Mouse (Mus musculus) heart, adult 2 months (tissue): ENCODE results near the gene Sh3tc1. TPM values are rescaled to one million over a fixed set of nuclear protein-coding genes. Genes with fewer than 3 reads are reported as not detected.

Experiments used
- DNase-seq, 2 experiments: peaks; one replicate each; pipeline ENCODE4 v3.0.0; 2021
- H3K27ac ChIP-seq: fragments of 200-600 bp; 2 replicates; pipeline ENCODE4 v1.8.1; 2022
- H3K27me3 ChIP-seq: fragments of 200-500 bp; 2 replicates; pipeline ENCODE4 v1.6.1; 2012; ENCODE audit warnings: mild to moderate bottlenecking, low read length, inconsistent platforms, mixed read lengths; ENCODE audit not compliant: control insufficient read depth, insufficient read depth
- H3K36me3 ChIP-seq: fragments of 200-500 bp; 2 replicates; pipeline ENCODE4 v1.6.1; 2012; ENCODE audit warnings: low read length, inconsistent platforms; ENCODE audit not compliant: control insufficient read depth, insufficient read depth
- H3K4me1 ChIP-seq: fragments of 200-500 bp; 2 replicates; pipeline ENCODE4 v1.6.1; 2011; ENCODE audit warnings: low read length; ENCODE audit not compliant: control insufficient read depth, insufficient read depth
- H3K4me3 ChIP-seq: fragments of 200-600 bp; 2 replicates; pipeline ENCODE4 v1.8.1; 2022
- H3K79me2 ChIP-seq: fragments of 200-500 bp; replicated peaks from 2 replicates; pipeline ENCODE4 v1.6.1; 2012; ENCODE audit warnings: mild to moderate bottlenecking, inconsistent platforms, low read length, moderate library complexity, mixed read lengths; ENCODE audit not compliant: control insufficient read depth, insufficient read depth
- H3K9ac ChIP-seq: fragments of 200-500 bp; 2 replicates; pipeline ENCODE4 v1.6.1; 2012; ENCODE audit warnings: low read depth, mild to moderate bottlenecking, control low read depth, inconsistent platforms, low read length, mixed read lengths
- CTCF ChIP-seq: fragments of 200-600 bp; IDR thresholded peaks from 2 replicates; pipeline ENCODE4 v1.8.1; 2022; ENCODE audit warnings: antibody characterized with exemption, mild to moderate bottlenecking, moderate library complexity
- EP300 ChIP-seq: fragments of 200-500 bp; IDR thresholded peaks from 2 replicates; pipeline ENCODE4 v1.6.1; 2011; ENCODE audit warnings: low read depth, low read length, control low read depth; ENCODE audit not compliant: insufficient read depth
- POLR2A ChIP-seq: fragments of 200-500 bp; IDR thresholded peaks from 2 replicates; pipeline ENCODE4 v1.6.1; 2011; ENCODE audit warnings: mild to moderate bottlenecking, low read depth, low read length, control low read depth; ENCODE audit not compliant: insufficient read depth
- WGBS: fragments of 180-500 bp; shearing (Covaris S2); methylation state at CpG from one replicate; pipeline ENCODE4 v1.1.7; 2018; 5-methylcytosine and 5-hydroxymethylcytosine counted together
- intact Hi-C: fragments of 180-260 bp; cut with DNase I; formaldehyde crosslinking; loops from one replicate; pipeline ENCODE4 v1.15.1; 2025
- polyA plus RNA-seq: library from polyadenylated mRNA; depleted of rRNA; stranded (reverse); fragments of >200 nt; gene quantifications from 2 replicates; pipeline ENCODE4 v1.2.3, GENCODE M21; 2012
- total RNA-seq, 2 experiments: library from RNA; stranded (reverse); gene quantifications; 2 replicates each; pipeline ENCODE4 v1.2.3; 2021

Sh3tc1 gene
- total and polyA plus RNA-seq, 3 experiments: 5.7 to 7.2 (median 6.3) TPM

DNA sequence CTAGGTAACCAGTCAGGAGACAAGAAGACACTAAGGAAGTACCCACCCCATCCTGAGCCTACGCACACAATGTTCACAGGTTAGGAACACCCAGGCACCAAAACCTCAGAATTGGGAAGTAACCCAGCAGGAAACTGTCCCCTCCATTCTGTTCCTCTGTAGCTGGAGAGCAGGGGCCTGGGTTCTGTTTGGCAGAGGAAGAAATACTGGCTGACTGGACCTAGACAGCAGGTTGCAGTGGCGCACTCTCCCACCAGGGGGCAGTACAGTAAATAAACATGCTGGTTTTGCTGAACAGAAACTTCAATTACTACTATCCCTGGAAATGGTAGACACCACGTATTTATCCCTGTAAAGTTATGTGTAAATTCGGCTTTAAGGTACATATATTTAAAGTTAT, 7.1 kb upstream of the Sh3tc1 start:
- Histone ChIP-seq H3K36me3 (no peaks in the 10 kb centered on the region), H3K27ac (peak overlapping the region; percentile 37), H3K27me3 (no peaks in the 10 kb centered on the region), H3K79me2 (no peaks in the 10 kb centered on the region), H3K4me3 (no peak overlapping the region), H3K4me1 (peaks cover 20% of the 10 kb centered on the region), H3K9ac (no peak overlapping the region)
- DNase-seq: peak; percentile 72 to 87
- intact Hi-C loops: loop anchor here (1.0 to 2.0 kb wide), 2 partner anchors 18 to 111 kb away; no protein-coding TSS in a partner anchor
- 16% methylated on average over 4 of the region's 4 CpGs for WGBS
- TF ChIP-seq CTCF: no peak; the same call in none of the 2 replicates
- TF ChIP-seq EP300: 0 out of 2 replicates have a peak, but pooled peaks have one; percentile 62

DNA sequence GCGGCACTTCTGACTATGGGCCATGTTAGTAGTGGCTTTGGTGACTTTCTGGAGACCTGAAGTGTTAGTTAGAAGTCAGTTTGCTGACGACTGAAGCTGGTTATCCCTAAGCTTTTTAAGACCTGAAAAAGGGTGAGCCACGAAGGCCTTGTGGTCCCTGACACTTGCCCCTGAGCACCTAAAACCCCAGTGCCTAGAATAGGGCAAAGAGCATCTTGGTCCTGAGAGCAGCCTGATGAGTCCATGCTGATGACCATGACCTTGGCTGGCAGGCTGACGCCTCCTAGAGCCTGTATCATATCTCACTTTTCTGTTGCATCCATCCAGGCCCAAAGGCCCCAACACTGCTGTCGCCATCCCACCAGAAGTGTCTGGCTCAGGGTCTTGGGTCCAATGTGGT, 5.6 kb upstream of the Sh3tc1 start:
- Histone ChIP-seq H3K4me1 (peaks cover 27% of the 10 kb centered on the region), H3K4me3 (no peak overlapping the region), H3K79me2 (no peaks in the 10 kb centered on the region), H3K27me3 (no peaks in the 10 kb centered on the region), H3K27ac (no peak overlapping the region), H3K9ac (no peak overlapping the region), H3K36me3 (no peaks in the 10 kb centered on the region)
- TF ChIP-seq CTCF: no peak
- TF ChIP-seq EP300: no peak
- TF ChIP-seq POLR2A: no peak
- DNase-seq: no peak
- 92% methylated on average over 5 of the region's 5 CpGs for WGBS
- intact Hi-C loops: no loop called here

DNA sequence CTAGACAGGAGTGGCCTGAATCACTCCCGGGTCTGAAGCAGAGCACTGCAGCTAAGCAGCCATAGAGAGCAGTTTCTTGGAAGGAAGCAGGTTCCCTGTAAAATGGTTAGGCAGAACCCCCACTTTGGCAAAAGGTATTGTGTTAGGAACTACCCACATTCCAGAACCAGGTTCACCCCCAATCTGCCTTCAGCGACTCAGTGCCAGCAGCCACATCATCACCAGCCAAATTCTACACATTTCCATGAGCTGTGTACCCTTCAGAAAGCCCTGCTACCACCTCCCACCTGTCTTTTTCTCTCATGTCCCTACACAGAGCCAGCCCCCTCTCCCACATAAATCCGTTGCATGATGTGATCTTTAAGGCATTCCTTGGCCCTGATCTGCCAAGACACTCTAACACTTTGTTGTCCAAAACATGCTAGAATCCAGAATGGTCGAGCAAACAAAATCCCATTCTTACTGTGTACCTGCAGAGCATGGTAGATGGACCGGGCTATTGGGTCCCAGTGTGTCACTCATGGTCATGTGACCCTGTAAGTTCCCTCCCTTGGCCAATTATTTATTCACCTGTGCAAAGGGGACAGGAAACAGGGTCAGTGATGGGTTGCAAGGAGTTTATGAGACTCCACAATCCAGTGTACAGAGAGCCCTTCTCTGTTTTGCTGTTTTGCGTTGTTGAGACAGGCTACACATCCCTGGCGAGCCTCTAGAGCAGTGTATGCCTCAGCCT, 4.4 kb upstream of the Sh3tc1 start:
- Histone ChIP-seq H3K9ac (no peak overlapping the region), H3K36me3 (no peaks in the 10 kb centered on the region), H3K4me1 (peaks cover 31% of the 10 kb centered on the region), H3K79me2 (no peaks in the 10 kb centered on the region), H3K27ac (peak overlapping the region; percentile 81), H3K27me3 (no peaks in the 10 kb centered on the region), H3K4me3 (no peak overlapping the region)
- intact Hi-C loops: no loop called here
- no peak for DNase-seq
- TF ChIP-seq POLR2A (no peak), EP300 (no peak), CTCF (no peak)
- 92% methylated on average over 7 of the region's 7 CpGs for WGBS

DNA sequence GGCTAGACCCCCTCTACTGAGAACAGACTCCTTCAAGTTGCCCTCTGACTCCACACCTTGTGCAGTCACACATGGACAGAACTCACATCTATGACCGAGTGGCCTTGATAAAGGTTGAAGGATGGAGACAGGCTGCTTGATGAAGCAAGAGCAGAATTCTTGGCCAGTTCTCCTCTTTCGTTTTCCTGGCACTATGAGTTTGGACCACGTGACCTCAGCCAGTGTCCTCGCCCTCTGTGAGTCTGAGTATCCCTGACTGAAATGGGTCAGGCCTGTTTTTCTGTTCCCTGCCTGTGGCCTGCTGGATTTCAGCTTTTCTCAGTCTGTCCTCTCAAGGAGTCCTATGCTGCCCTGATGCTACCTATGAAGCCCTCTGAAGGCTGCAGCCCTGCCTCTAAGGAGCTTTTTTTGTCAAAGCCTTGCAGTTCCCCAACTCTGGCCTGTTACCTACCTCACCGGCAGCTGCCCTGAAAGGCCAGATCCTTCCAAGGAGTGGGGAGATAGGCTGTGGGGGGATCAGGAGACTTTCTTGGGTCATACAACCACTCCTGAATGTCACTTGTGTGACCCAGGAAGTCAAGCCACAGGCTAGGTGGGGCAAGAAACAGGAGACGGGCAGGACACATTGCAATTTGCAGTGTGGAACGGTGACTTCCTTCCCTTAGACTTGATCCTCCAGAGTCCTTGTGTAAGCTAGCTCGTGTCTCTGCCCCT, 3.6 kb upstream of the Sh3tc1 start:
- H3K79me2 ChIP-seq: no peaks in the 10 kb centered on the region
- TF ChIP-seq POLR2A (no peak), CTCF (no peak), EP300 (peak; percentile 71; the same call in 1 of the 2 replicates)
- peaks cover 31% of the 10 kb centered on the region for H3K4me1 ChIP-seq
- 33% methylated on average over 8 of the region's 8 CpGs for WGBS
- no peaks in the 10 kb centered on the region for H3K36me3 ChIP-seq
- intact Hi-C loops: no loop called here
- peak; percentile 64 to 85 for DNase-seq
- no peak overlapping the region for H3K9ac ChIP-seq
- H3K27me3 ChIP-seq: no peaks in the 10 kb centered on the region
- peak overlapping the region; percentile 81 for H3K27ac ChIP-seq
- no peak overlapping the region for H3K4me3 ChIP-seq

DNA sequence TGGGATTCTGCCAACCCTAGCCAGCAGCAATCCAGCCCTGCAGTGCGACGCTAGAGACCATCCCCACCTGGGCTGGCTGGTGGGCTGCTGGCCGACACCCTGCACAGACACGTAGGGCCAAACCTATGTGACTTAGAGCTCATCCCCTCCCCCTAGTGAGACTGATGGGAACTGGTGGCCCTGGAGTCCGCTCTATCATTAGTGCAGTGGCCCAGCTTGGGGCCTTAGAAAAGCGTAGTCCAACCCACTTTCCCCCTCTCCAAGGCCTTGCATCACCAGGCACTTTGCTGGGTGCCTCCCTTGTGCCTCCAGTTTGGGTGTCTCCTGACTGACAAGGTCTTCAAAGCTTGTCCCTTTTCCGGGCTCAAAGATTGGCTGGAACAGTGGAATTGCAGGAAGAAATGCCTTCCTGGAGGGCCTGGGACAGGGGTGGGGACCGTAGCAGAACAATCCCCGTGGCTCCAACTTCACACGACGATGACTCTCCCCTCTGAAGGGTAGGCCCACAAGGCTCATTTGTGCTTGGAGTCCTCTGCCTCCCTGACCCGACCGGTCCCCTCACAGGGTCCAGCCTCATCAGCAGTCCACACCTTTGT, 1.5 kb upstream of the Sh3tc1 start:
- Histone ChIP-seq H3K36me3 (no peaks in the 10 kb centered on the region), H3K27me3 (no peaks in the 10 kb centered on the region), H3K27ac (peak overlapping the region; percentile 20), H3K4me1 (peaks cover 31% of the 10 kb centered on the region), H3K79me2 (no peaks in the 10 kb centered on the region), H3K9ac (no peak overlapping the region), H3K4me3 (no peak overlapping the region)
- intact Hi-C loops: no loop called here
- 0 out of 2 replicates have a peak, but pooled peaks have one; percentile 15 for TF ChIP-seq CTCF
- no peak for TF ChIP-seq EP300
- no peak for TF ChIP-seq POLR2A
- WGBS: 55% methylated on average over 13 of the region's 13 CpGs
- DNase-seq: no peak
